ENCODE assay signal across 18 mouse cellular contexts in genomic region chr4:25389542-25389941, GRCm38 (mm10).
"Had no signal": no experiment of that assay in that cellular context is flagged by ENCODE, and none has a peak within 500 bp of the region (broad histone marks: within the 10 kb centered on the region; RNA-seq: fewer than 3 reads in every experiment).

No protein-coding gene starts in this region.

- H3K9me3 ChIP-seq: limb, embryonic 12.5 days; liver, embryonic 13.5 days; lung, embryonic 15.5 days; neural tube, embryonic 12.5 days had no signal

- ATAC-seq: liver, postnatal 0 days had no signal

- H3K9ac ChIP-seq: limb, embryonic 12.5 days; liver, embryonic 13.5 days; liver, postnatal 0 days; lung, embryonic 15.5 days; neural tube, embryonic 12.5 days had no signal

- H3K27me3 ChIP-seq: limb, embryonic 12.5 days; liver, embryonic 13.5 days; lung, embryonic 15.5 days; megakaryocyte, embryonic 14.5 days; neural tube, embryonic 12.5 days had no signal

- DNase-seq: kidney, adult 11 months; kidney, adult 9 months; kidney, postnatal 36 days; layer of hippocampus, postnatal 36 days; liver; liver, embryonic 13.5 days; liver, postnatal 0 days; lung, postnatal 14 days; right cerebral cortex, postnatal 4 days; spleen, adult 18-20 months; thymus, adult 18-20 months; thymus, postnatal 14 days had no signal

- H3K4me2 ChIP-seq: limb, embryonic 12.5 days; liver, embryonic 13.5 days; lung, embryonic 15.5 days; neural tube, embryonic 12.5 days had no signal

- H3K4me1 ChIP-seq: limb, embryonic 12.5 days; liver, embryonic 13.5 days; lung, embryonic 15.5 days; megakaryocyte, embryonic 14.5 days; neural tube, embryonic 12.5 days had no signal

- H3K36me3 ChIP-seq: limb, embryonic 12.5 days; liver, embryonic 13.5 days; lung, embryonic 15.5 days; neural tube, embryonic 12.5 days had no signal

- H3K27ac ChIP-seq: kidney, postnatal 0 days; limb, embryonic 12.5 days; liver, embryonic 13.5 days; lung, embryonic 15.5 days; macrophage; neural tube, embryonic 12.5 days had no signal

- H3K4me3 ChIP-seq: limb, embryonic 12.5 days; liver, embryonic 13.5 days; lung, embryonic 15.5 days; megakaryocyte, embryonic 14.5 days; neural tube, embryonic 12.5 days had no signal
